Mouse (Mus musculus): Measurements from ENCODE around the gene Spint4. TPM values are rescaled to one million over a fixed set of nuclear protein-coding genes. Genes with fewer than 3 reads are reported as not detected.
A peak's percentile ranks its signal among the peaks of the same experiment; 100 is the strongest.

Spint4 gene
- polyA plus RNA-seq, 1 experiment from 2014 or later: not detected

DNA sequence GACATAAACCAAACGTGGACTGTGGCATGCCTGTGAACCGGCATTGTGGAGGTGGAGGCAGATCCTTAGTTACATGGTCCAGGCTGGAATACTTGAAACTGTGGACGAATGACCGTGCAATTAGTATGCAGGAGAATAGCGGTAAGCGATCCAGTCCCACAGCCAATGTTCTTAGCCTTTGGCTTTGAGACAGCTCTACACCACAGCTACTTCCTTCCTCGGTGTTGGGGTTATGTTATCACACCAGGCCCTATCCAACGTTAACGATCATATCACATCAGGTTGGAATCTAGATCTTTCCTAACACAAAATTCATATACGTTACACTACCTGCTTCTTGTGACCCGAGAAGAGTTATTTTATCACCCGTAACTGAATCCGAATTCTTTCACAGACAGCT lies 46.7 kb downstream of the Spint4 start:
- peak overlapping the region; percentile 87 for H3K4me3 ChIP-seq (ENCODE audit: low read depth, low read length)
- H3K4me1 ChIP-seq (ENCODE audit: control insufficient read depth, insufficient read depth, low read length): peaks cover 21% of the 10 kb centered on the region
- peak overlapping the region; percentile 92; the same call in 1 of the 2 replicates for H3K9ac ChIP-seq (replicated peaks; ENCODE audit: low read depth, low read length)
- peaks cover 10% of the 10 kb centered on the region; the same call in 1 of the 2 replicates for H3K36me3 ChIP-seq (ENCODE audit: control insufficient read depth, insufficient read depth, low read length)
- H3K27ac ChIP-seq (ENCODE audit: low read depth, low read length): no peak overlapping the region
- WGBS: 76% methylated on average over 13 of the region's 13 CpGs
- H3K27me3 ChIP-seq (ENCODE audit: control insufficient read depth, insufficient read depth, low read length): no peaks in the 10 kb centered on the region; the same call in 1 of the 2 replicates
- peak overlapping the region; percentile 67 for H3K4me2 ChIP-seq (ENCODE audit: low read depth, low read length)
- ATAC-seq (ENCODE audit: low read depth): no peak
- H3K9me3 ChIP-seq (ENCODE audit: control insufficient read depth, low read length): no peaks in the 10 kb centered on the region

DNA sequence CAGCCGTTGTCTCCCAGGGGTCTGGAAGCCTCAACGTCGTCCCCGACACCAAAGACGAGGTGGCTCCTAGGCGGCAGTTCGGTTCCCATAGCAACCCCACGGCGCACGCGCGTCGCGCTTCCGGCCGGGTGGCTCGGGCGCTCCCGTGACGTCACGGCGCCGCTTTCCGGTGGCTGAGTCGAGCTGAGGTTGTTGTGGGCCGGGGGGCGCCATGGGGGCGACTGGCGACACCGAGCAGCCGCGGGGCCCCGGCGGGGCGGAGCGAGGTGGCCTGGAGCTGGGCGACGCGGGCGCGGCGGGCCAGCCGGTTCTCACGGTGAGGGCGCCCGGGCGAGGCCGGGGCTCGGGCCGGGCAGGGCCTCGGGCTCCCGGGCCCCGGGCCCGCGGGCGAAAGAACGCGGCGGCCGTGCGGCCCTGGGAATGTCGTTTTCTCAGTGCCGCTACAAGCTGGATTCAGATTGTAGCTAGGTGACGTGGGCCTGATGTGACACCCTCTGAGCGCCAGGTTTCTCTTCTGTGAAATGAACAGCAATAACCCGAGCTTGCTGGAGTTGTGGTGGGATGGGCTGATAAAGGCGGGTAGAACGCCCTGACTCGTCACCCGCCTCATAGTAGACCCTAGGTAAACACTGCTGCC lies 47.7 kb downstream of the Spint4 start, which contains the start of the genes Wfdc3 and Dnttip1:
Gene Wfdc3 (minus strand): TSS at position 89 of the 637 bp plus-strand sequence.
Gene Dnttip1 (plus strand): TSS at position 141 of the 637 bp plus-strand sequence.
- H3K9ac ChIP-seq (replicated peaks; ENCODE audit: low read depth, low read length): peak within 1 kb of the TSS; percentile 92
- WGBS: under 1% methylated on average over 62 of the region's 70 CpGs
- peak within 1 kb of the TSS; percentile 67 for H3K4me2 ChIP-seq (ENCODE audit: low read depth, low read length)
- ATAC-seq (ENCODE audit: low read depth): peak; percentile 92
- H3K4me1 ChIP-seq (ENCODE audit: control insufficient read depth, insufficient read depth, low read length): peaks cover 21% of the 10 kb centered on the region
- H3K36me3 ChIP-seq (ENCODE audit: control insufficient read depth, insufficient read depth, low read length): peaks cover 10% of the 10 kb centered on the region; the same call in 1 of the 2 replicates
- peak within 1 kb of the TSS; percentile 87 for H3K4me3 ChIP-seq (ENCODE audit: low read depth, low read length)
- no peaks in the 10 kb centered on the region for H3K9me3 ChIP-seq (ENCODE audit: control insufficient read depth, low read length)
- H3K27me3 ChIP-seq (ENCODE audit: control insufficient read depth, insufficient read depth, low read length): no peaks in the 10 kb centered on the region; the same call in 1 of the 2 replicates
- peak within 1 kb of the TSS; percentile 74 for H3K27ac ChIP-seq (ENCODE audit: low read depth, low read length)

DNA sequence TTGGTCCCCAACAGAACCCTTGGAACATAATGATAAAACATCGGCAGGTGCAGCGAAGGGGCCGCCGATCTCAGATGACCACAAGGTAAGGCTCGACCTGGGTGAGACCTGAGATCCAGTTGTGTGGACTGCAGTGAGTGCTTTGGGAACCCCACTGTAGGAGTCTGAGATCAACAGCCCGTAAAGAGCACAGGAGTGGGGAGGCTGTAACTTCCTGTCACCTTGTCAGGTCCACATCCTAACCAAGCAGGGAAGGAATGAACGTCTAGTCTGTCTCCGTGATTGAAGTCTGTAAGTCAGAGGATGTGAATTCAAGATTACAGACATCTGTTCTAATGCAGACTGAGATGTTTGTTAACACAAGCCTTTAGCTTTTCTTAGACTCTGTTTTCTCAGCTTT lies 48.4 kb downstream of the Spint4 start:
- no peaks in the 10 kb centered on the region for H3K9me3 ChIP-seq (ENCODE audit: control insufficient read depth, low read length)
- ATAC-seq (ENCODE audit: low read depth): no peak
- 63% methylated on average over 8 of the region's 8 CpGs for WGBS
- peak overlapping the region; percentile 92 for H3K9ac ChIP-seq (replicated peaks; ENCODE audit: low read depth, low read length)
- peak overlapping the region; percentile 67 for H3K4me2 ChIP-seq (ENCODE audit: low read depth, low read length)
- no peaks in the 10 kb centered on the region; the same call in 1 of the 2 replicates for H3K27me3 ChIP-seq (ENCODE audit: control insufficient read depth, insufficient read depth, low read length)
- peak overlapping the region; percentile 87 for H3K4me3 ChIP-seq (ENCODE audit: low read depth, low read length)
- H3K27ac ChIP-seq (ENCODE audit: low read depth, low read length): no peak overlapping the region
- peaks cover 21% of the 10 kb centered on the region for H3K4me1 ChIP-seq (ENCODE audit: control insufficient read depth, insufficient read depth, low read length)
- peaks cover 15% of the 10 kb centered on the region; the same call in 1 of the 2 replicates for H3K36me3 ChIP-seq (ENCODE audit: control insufficient read depth, insufficient read depth, low read length)

DNA sequence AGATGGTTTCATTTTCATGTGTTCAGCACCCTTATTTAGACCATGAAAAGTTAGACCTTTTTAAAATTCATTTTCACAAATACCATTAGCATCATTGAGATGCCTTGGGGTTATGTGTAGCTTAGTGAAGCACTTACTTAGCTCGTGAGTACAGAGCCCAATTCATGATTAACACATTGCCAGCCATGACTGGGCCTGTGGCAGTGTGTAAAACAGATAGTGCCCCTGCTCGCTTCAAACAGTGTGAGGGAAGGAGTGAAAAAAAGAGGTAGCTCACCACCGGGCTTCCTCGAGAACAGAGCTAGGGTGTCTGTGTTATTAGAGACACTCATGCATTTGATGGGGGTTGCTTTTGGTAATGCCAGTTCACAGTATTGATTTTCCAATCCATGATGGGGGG lies 49.9 kb downstream of the Spint4 start:
- ATAC-seq (ENCODE audit: low read depth): no peak
- H3K4me1 ChIP-seq (ENCODE audit: control insufficient read depth, insufficient read depth, low read length): peaks cover 21% of the 10 kb centered on the region
- no peaks in the 10 kb centered on the region; the same call in 1 of the 2 replicates for H3K27me3 ChIP-seq (ENCODE audit: control insufficient read depth, insufficient read depth, low read length)
- H3K4me2 ChIP-seq (ENCODE audit: low read depth, low read length): no peak overlapping the region
- 88% methylated on average over 4 of the region's 4 CpGs for WGBS
- no peak overlapping the region for H3K4me3 ChIP-seq (ENCODE audit: low read depth, low read length)
- H3K9me3 ChIP-seq (ENCODE audit: control insufficient read depth, low read length): no peaks in the 10 kb centered on the region
- peaks cover 23% of the 10 kb centered on the region; the same call in 1 of the 2 replicates for H3K36me3 ChIP-seq (ENCODE audit: control insufficient read depth, insufficient read depth, low read length)
- no peak overlapping the region for H3K27ac ChIP-seq (ENCODE audit: low read depth, low read length)
- no peak overlapping the region for H3K9ac ChIP-seq (replicated peaks; ENCODE audit: low read depth, low read length)

DNA sequence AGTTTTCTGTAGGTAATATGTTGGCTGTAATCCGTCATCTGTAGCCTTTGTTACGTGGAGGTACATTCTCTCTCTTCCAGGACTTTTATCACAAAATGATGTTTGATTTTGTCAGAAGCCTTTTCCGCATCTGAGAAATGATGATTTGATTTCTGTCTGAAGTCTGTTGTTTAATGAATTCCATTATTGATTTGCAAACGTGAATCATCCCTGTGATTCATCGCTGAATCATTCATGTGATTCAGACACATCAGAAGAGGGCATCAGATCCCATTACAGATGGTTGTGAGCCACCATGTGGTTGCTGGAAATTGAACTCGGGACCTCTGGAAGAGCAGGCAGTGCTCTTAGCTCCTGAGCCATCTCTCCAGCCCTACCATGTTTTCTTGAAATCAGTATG lies 50.7 kb downstream of the Spint4 start:
- Histone ChIP-seq H3K27ac (ENCODE audit: low read depth, low read length) (no peak overlapping the region), H3K9me3 (ENCODE audit: control insufficient read depth, low read length) (no peaks in the 10 kb centered on the region), H3K9ac (replicated peaks; ENCODE audit: low read depth, low read length) (no peak overlapping the region), H3K4me3 (ENCODE audit: low read depth, low read length) (no peak overlapping the region), H3K4me1 (ENCODE audit: control insufficient read depth, insufficient read depth, low read length) (peaks cover 21% of the 10 kb centered on the region), H3K27me3 (ENCODE audit: control insufficient read depth, insufficient read depth, low read length) (no peaks in the 10 kb centered on the region; the same call in 1 of the 2 replicates), H3K4me2 (ENCODE audit: low read depth, low read length) (no peak overlapping the region), H3K36me3 (ENCODE audit: control insufficient read depth, insufficient read depth, low read length) (peaks cover 28% of the 10 kb centered on the region)
- ATAC-seq (ENCODE audit: low read depth): no peak
- 95% methylated on average over 6 of the region's 6 CpGs for WGBS

Other genes starting within 250 kb of the Spint4 start
- 88.9 and 96.3 TPM in 2 replicates for gene Sys1, start 241.5 kb upstream of the Spint4 start, polyA plus RNA-seq (2014; fragmentation: Nextera tagmentation; extraction: Ambion mirVana)
- 3.0 and 3.1 TPM in 2 replicates for gene Gm20458, start 237.5 kb upstream of the Spint4 start, polyA plus RNA-seq (2014; fragmentation: Nextera tagmentation; extraction: Ambion mirVana)
- not detected in 2 replicates for gene Trp53tg5, start 224.8 kb upstream of the Spint4 start, polyA plus RNA-seq (2014; fragmentation: Nextera tagmentation; extraction: Ambion mirVana)
- 13.7 and 15.6 TPM in 2 replicates for gene Dbndd2, start 212.4 kb upstream of the Spint4 start, polyA plus RNA-seq (2014; fragmentation: Nextera tagmentation; extraction: Ambion mirVana)
- 96.6 and 118 TPM in 2 replicates for gene Pigt, start 201.0 kb upstream of the Spint4 start, polyA plus RNA-seq (2014; fragmentation: Nextera tagmentation; extraction: Ambion mirVana)
- 0.76 and 1.4 TPM in 2 replicates for gene Wfdc2, start 136.1 kb upstream of the Spint4 start, polyA plus RNA-seq (2014; fragmentation: Nextera tagmentation; extraction: Ambion mirVana)
- not detected in 2 replicates for gene Spint3, start 125.0 kb upstream of the Spint4 start, polyA plus RNA-seq (2014; fragmentation: Nextera tagmentation; extraction: Ambion mirVana)
- gene Wfdc6a, start 113.1 kb upstream of the Spint4 start, polyA plus RNA-seq (2014; fragmentation: Nextera tagmentation; extraction: Ambion mirVana): not detected in 2 replicates
- not detected in 2 replicates for gene Eppin, start 104.9 kb upstream of the Spint4 start, polyA plus RNA-seq (2014; fragmentation: Nextera tagmentation; extraction: Ambion mirVana)
- not detected in 2 replicates for gene Wfdc6b, start 85.0 kb upstream of the Spint4 start, polyA plus RNA-seq (2014; fragmentation: Nextera tagmentation; extraction: Ambion mirVana)
- not detected in 2 replicates for gene Wfdc8, start 84.9 kb upstream of the Spint4 start, polyA plus RNA-seq (2014; fragmentation: Nextera tagmentation; extraction: Ambion mirVana)
- not detected in 2 replicates for gene Wfdc16, start 59.7 kb upstream of the Spint4 start, polyA plus RNA-seq (2014; fragmentation: Nextera tagmentation; extraction: Ambion mirVana)
- not detected in 2 replicates for gene Wfdc10, start 42.5 kb upstream of the Spint4 start, polyA plus RNA-seq (2014; fragmentation: Nextera tagmentation; extraction: Ambion mirVana)
- not detected in 2 replicates for gene Wfdc9, start 41.9 kb upstream of the Spint4 start, polyA plus RNA-seq (2014; fragmentation: Nextera tagmentation; extraction: Ambion mirVana)
- not detected in 2 replicates for gene Wfdc11, start 24.4 kb upstream of the Spint4 start, polyA plus RNA-seq (2014; fragmentation: Nextera tagmentation; extraction: Ambion mirVana)
- not detected in 2 replicates for gene Wfdc13, start 13.4 kb upstream of the Spint4 start, polyA plus RNA-seq (2014; fragmentation: Nextera tagmentation; extraction: Ambion mirVana)
- gene Spint5, start 16.8 kb downstream of the Spint4 start, polyA plus RNA-seq (2014; fragmentation: Nextera tagmentation; extraction: Ambion mirVana): not detected in 2 replicates
- gene Wfdc3, start 47.4 kb downstream of the Spint4 start, polyA plus RNA-seq (2014; fragmentation: Nextera tagmentation; extraction: Ambion mirVana): 0.77 and 1.2 TPM in 2 replicates
- gene Dnttip1, start 47.5 kb downstream of the Spint4 start, polyA plus RNA-seq (2014; fragmentation: Nextera tagmentation; extraction: Ambion mirVana): 49.0 and 56.0 TPM in 2 replicates
- gene Ube2c, start 71.4 kb downstream of the Spint4 start, polyA plus RNA-seq (2014; fragmentation: Nextera tagmentation; extraction: Ambion mirVana): 30.6 and 38.9 TPM in 2 replicates
- gene Tnnc2, start 81.5 kb downstream of the Spint4 start, polyA plus RNA-seq (2014; fragmentation: Nextera tagmentation; extraction: Ambion mirVana): 1.9 and 6.4 TPM in 2 replicates
- 31.6 and 41.1 TPM in 2 replicates for gene Snx21, start 87.3 kb downstream of the Spint4 start, polyA plus RNA-seq (2014; fragmentation: Nextera tagmentation; extraction: Ambion mirVana)
- 21.0 and 24.2 TPM in 2 replicates for gene Acot8, start 106.4 kb downstream of the Spint4 start, polyA plus RNA-seq (2014; fragmentation: Nextera tagmentation; extraction: Ambion mirVana)
- gene Zswim3, start 106.6 kb downstream of the Spint4 start, polyA plus RNA-seq (2014; fragmentation: Nextera tagmentation; extraction: Ambion mirVana): 16.9 and 19.0 TPM in 2 replicates
- 28.1 and 29.3 TPM in 2 replicates for gene Zswim1, start 124.2 kb downstream of the Spint4 start, polyA plus RNA-seq (2014; fragmentation: Nextera tagmentation; extraction: Ambion mirVana)
- gene Spata25, start 130.0 kb downstream of the Spint4 start, polyA plus RNA-seq (2014; fragmentation: Nextera tagmentation; extraction: Ambion mirVana): 0.27 TPM in 1 of 2 replicates, not detected in the other
- gene Ctsa, start 134.4 kb downstream of the Spint4 start, polyA plus RNA-seq (2014; fragmentation: Nextera tagmentation; extraction: Ambion mirVana): 81.2 and 102 TPM in 2 replicates
- 5.8 and 7.2 TPM in 2 replicates for gene Neurl2, start 135.0 kb downstream of the Spint4 start, polyA plus RNA-seq (2014; fragmentation: Nextera tagmentation; extraction: Ambion mirVana)
- gene Pltp, start 159.2 kb downstream of the Spint4 start, polyA plus RNA-seq (2014; fragmentation: Nextera tagmentation; extraction: Ambion mirVana): 59.0 and 136 TPM in 2 replicates
- 78.0 and 82.1 TPM in 2 replicates for gene Pcif1, start 180.8 kb downstream of the Spint4 start, polyA plus RNA-seq (2014; fragmentation: Nextera tagmentation; extraction: Ambion mirVana)
- 14.3 and 14.5 TPM in 2 replicates for gene Zfp335, start 213.3 kb downstream of the Spint4 start, polyA plus RNA-seq (2014; fragmentation: Nextera tagmentation; extraction: Ambion mirVana)
- gene Mmp9, start 242.3 kb downstream of the Spint4 start, polyA plus RNA-seq (2014; fragmentation: Nextera tagmentation; extraction: Ambion mirVana): 13.8 and 22.2 TPM in 2 replicates